Mouse (Mus musculus): ENCODE measurements around the gene Acadsb.

GRCm38 (mm10) chr7:131411941-131412270 lies 1.5 kb downstream of the Acadsb start:
- no peak for TF ChIP-seq CTCF (IDR thresholded peaks at IDR 0.05; ENCODE audit: low read depth)
- TF ChIP-seq EP300 (optimal IDR thresholded peaks at IDR 0.05), result no peak
